Mouse (Mus musculus): Measurements from ENCODE around the gene Trappc2. TPM values are rescaled to one million over a fixed set of nuclear protein-coding genes. Genes with fewer than 3 reads are reported as not detected.
A peak's percentile ranks its signal among the peaks of the same experiment; 100 is the strongest.

Trappc2 gene
- 10 to 100 TPM; 57.7 to 59.9 TPM for total RNA-seq (2021)

GRCm38 (mm10) chrX:166440036-166440615 lies at the start of gene Trappc2:
TSS of gene Trappc2 (plus strand) at chrX:166440574.
- peak in 1 of 2 experiments; percentile 7 for DNase-seq

- DNase-seq, result no peak
These were observed 46.6 kb upstream of the Trappc2 start for GRCm38 (mm10) chrX:166393753-166394152.

- DNase-seq, result no peak
These were observed 32.5 kb upstream of the Trappc2 start for GRCm38 (mm10) chrX:166407865-166408264.

- no peak for DNase-seq
These were observed 24.2 kb upstream of the Trappc2 start for GRCm38 (mm10) chrX:166416196-166416595.

GRCm38 (mm10) chrX:166434812-166435211 lies 5.6 kb upstream of the Trappc2 start:
- DNase-seq, result no peak

- peak; percentile 82 to 87 for DNase-seq
These were observed 266 bp downstream of the Trappc2 start, which contains the start of gene Ofd1 for GRCm38 (mm10) chrX:166440616-166441063. TSS of gene Ofd1 (minus strand) at chrX:166440704.

GRCm38 (mm10) chrX:166444552-166444951 lies 4.2 kb downstream of the Trappc2 start:
- DNase-seq, result no peak

- DNase-seq, result no peak
These were observed 13.2 kb downstream of the Trappc2 start for GRCm38 (mm10) chrX:166453532-166453931.

GRCm38 (mm10) chrX:166454331-166454730 lies 14.0 kb downstream of the Trappc2 start:
- DNase-seq, result no peak

- DNase-seq, result no peak
These were observed 15.2 kb downstream of the Trappc2 start for GRCm38 (mm10) chrX:166455525-166455924.

GRCm38 (mm10) chrX:166468321-166468720 lies 27.9 kb downstream of the Trappc2 start:
- DNase-seq, result no peak

GRCm38 (mm10) chrX:166472612-166473011 lies 32.2 kb downstream of the Trappc2 start:
- no peak for DNase-seq

GRCm38 (mm10) chrX:166477393-166477792 lies 37.0 kb downstream of the Trappc2 start:
- no peak for DNase-seq

- peak in 1 of 2 experiments; percentile 3 for DNase-seq
These were observed 38.4 kb downstream of the Trappc2 start for GRCm38 (mm10) chrX:166478631-166479364.

- DNase-seq, result peak; percentile 84 to 87
These were observed 39.1 kb downstream of the Trappc2 start, which contains the start of gene Rab9 for GRCm38 (mm10) chrX:166479365-166479983. TSS of gene Rab9 (minus strand) at chrX:166479867.

GRCm38 (mm10) chrX:166495052-166495451 lies 54.7 kb downstream of the Trappc2 start:
- DNase-seq, result no peak

- DNase-seq, result peak; percentile 11 to 15
These were observed 57.4 kb downstream of the Trappc2 start for GRCm38 (mm10) chrX:166497771-166498170.

- no peak for DNase-seq
These were observed 59.3 kb downstream of the Trappc2 start for GRCm38 (mm10) chrX:166499496-166500190.
